Mouse (Mus musculus) intestine, postnatal 0 days (tissue): ENCODE data around the gene Cdc20b. TPM values are rescaled to one million over a fixed set of nuclear protein-coding genes. Genes with fewer than 3 reads are reported as not detected.
A peak's percentile ranks its signal among the peaks of the same experiment; 100 is the strongest.

ENCODE experiments used
- ATAC-seq: fragments of 200-750 bp; cut with Nextera tagmentation; 2 replicates; pipeline ENCODE4 v1.8.0; 2017; ENCODE audit warnings: mild to moderate bottlenecking, moderate TSS enrichment, moderate library complexity
- H3K27ac ChIP-seq: fragments of 300-500 bp; sonication (generic); 2 replicates; pipeline ENCODE4 v1.5.1; 2014; ENCODE audit warnings: mild to moderate bottlenecking, low read depth, low read length, moderate library complexity
- H3K27me3 ChIP-seq: fragments of 300-500 bp; sonication (generic); replicated peaks from 2 replicates; pipeline ENCODE4 v1.6.1; 2014; ENCODE audit warnings: low read length, mixed read lengths; ENCODE audit not compliant: control insufficient read depth, insufficient read depth
- H3K36me3 ChIP-seq: fragments of 300-500 bp; sonication (generic); 2 replicates; pipeline ENCODE4 v1.6.1; 2014; ENCODE audit warnings: mild to moderate bottlenecking, moderate library complexity; ENCODE audit not compliant: control insufficient read depth, insufficient read depth
- H3K4me1 ChIP-seq: fragments of 300-500 bp; sonication (generic); replicated peaks from 2 replicates; pipeline ENCODE4 v1.6.1; 2014; ENCODE audit warnings: antibody characterized with exemption, low read length, mixed read lengths; ENCODE audit not compliant: control insufficient read depth, insufficient read depth
- H3K4me2 ChIP-seq: fragments of 300-500 bp; sonication (generic); replicated peaks from 2 replicates; pipeline ENCODE4 v1.6.1; 2014; ENCODE audit warnings: low read depth, mild to moderate bottlenecking, moderate library complexity
- H3K4me3 ChIP-seq: fragments of 300-500 bp; sonication (generic); 2 replicates; pipeline ENCODE4 v1.5.1; 2014; ENCODE audit warnings: low read depth, low read length
- H3K9ac ChIP-seq: fragments of 300-500 bp; sonication (generic); 2 replicates; pipeline ENCODE4 v1.6.1; 2014; ENCODE audit warnings: mild to moderate bottlenecking, low read depth, low read length
- H3K9me3 ChIP-seq: fragments of 300-500 bp; sonication (generic); 2 replicates; pipeline ENCODE4 v1.6.1; 2016; ENCODE audit warnings: mixed run types; ENCODE audit not compliant: control insufficient read depth
- CTCF ChIP-seq: sonication (generic); IDR thresholded peaks from 2 replicates; pipeline ENCODE4 v1.5.1; 2016; ENCODE audit warnings: low read depth, mild to moderate bottlenecking, control low read depth, antibody characterized with exemption, moderate library complexity
- WGBS: fragments of 180-500 bp; shearing (Covaris S2); extraction: QIAGEN DNeasy Blood & Tissue Kit; methylation state at CpG from one replicate; pipeline ENCODE4 v1.1.7; 2014; 5-methylcytosine and 5-hydroxymethylcytosine counted together
- polyA plus RNA-seq: library from polyadenylated mRNA; unstranded; fragments of >200 nt; fragmentation: Nextera tagmentation; extraction: Ambion mirVana; gene quantifications from 2 replicates; pipeline ENCODE4 v1.2.1, GENCODE M21; 2015

Gene Cdc20b
- polyA plus RNA-seq, 1 experiment from 2014 or later = not detected

- 69% methylated on average over 8 of the region's 8 CpGs for WGBS
- no peak for ATAC-seq
Observed at GRCm38 (mm10) chr13:113022467-113022866, 12.4 kb upstream of the Cdc20b start.

GRCm38 (mm10) chr13:113023274-113024143 lies 11.4 kb upstream of the Cdc20b start:
- H3K4me2 ChIP-seq = no peak overlapping the region
- H3K4me1 ChIP-seq = 0 out of 2 replicates have a peak, but pooled peaks cover 2% of the 10 kb centered on the region
- no peak overlapping the region for H3K27ac ChIP-seq
- no peaks in the 10 kb centered on the region for H3K36me3 ChIP-seq
- H3K9ac ChIP-seq = no peak overlapping the region
- no peak for ATAC-seq
- no peaks in the 10 kb centered on the region for H3K9me3 ChIP-seq
- H3K4me3 ChIP-seq = no peak overlapping the region
- no peaks in the 10 kb centered on the region for H3K27me3 ChIP-seq
- no peak for TF ChIP-seq CTCF
- 69% methylated on average over 17 of the region's 17 CpGs for WGBS

More at GRCm38 (mm10) chr13:113022467-113022866, 12.4 kb upstream of the Cdc20b start:
- Histone ChIP-seq H3K9me3 (no peaks in the 10 kb centered on the region), H3K27ac (no peak overlapping the region), H3K4me1 (0 out of 2 replicates have a peak, but pooled peaks cover 2% of the 10 kb centered on the region), H3K4me3 (no peak overlapping the region), H3K27me3 (no peaks in the 10 kb centered on the region), H3K4me2 (no peak overlapping the region), H3K36me3 (no peaks in the 10 kb centered on the region), H3K9ac (no peak overlapping the region)
- no peak for TF ChIP-seq CTCF

GRCm38 (mm10) chr13:113031351-113031750 lies 3.6 kb upstream of the Cdc20b start:
- Histone ChIP-seq H3K4me2 (peak overlapping the region; percentile 88), H3K27ac (no peak overlapping the region), H3K4me1 (0 out of 2 replicates have a peak, but pooled peaks cover 5% of the 10 kb centered on the region), H3K4me3 (peak overlapping the region; percentile 46), H3K9ac (no peak overlapping the region), H3K27me3 (peaks cover 49% of the 10 kb centered on the region), H3K36me3 (no peaks in the 10 kb centered on the region), H3K9me3 (no peaks in the 10 kb centered on the region)
- no peak for ATAC-seq
- no peak for TF ChIP-seq CTCF
- WGBS = 2% methylated on average over 7 of the region's 7 CpGs

GRCm38 (mm10) chr13:113031792-113032571 lies 2.9 kb upstream of the Cdc20b start:
- ATAC-seq = no peak
- Histone ChIP-seq H3K9me3 (no peaks in the 10 kb centered on the region), H3K4me3 (peak overlapping the region; percentile 46), H3K9ac (no peak overlapping the region), H3K4me1 (0 out of 2 replicates have a peak, but pooled peaks cover 5% of the 10 kb centered on the region), H3K27me3 (peaks cover 49% of the 10 kb centered on the region), H3K4me2 (peak overlapping the region; percentile 88), H3K27ac (no peak overlapping the region), H3K36me3 (no peaks in the 10 kb centered on the region)
- TF ChIP-seq CTCF = no peak
- 1% methylated on average over 40 of the region's 40 CpGs for WGBS

GRCm38 (mm10) chr13:113032831-113033230 lies 2.1 kb upstream of the Cdc20b start:
- Histone ChIP-seq H3K9me3 (no peaks in the 10 kb centered on the region), H3K4me2 (no peak overlapping the region)

More at GRCm38 (mm10) chr13:113032831-113033230, 2.1 kb upstream of the Cdc20b start:
- 0 out of 2 replicates have a peak, but pooled peaks cover 5% of the 10 kb centered on the region for H3K4me1 ChIP-seq
- H3K4me3 ChIP-seq = no peak overlapping the region
- no peak for TF ChIP-seq CTCF
- H3K27me3 ChIP-seq = peaks cover 53% of the 10 kb centered on the region
- no peak overlapping the region for H3K27ac ChIP-seq
- ATAC-seq = no peak
- H3K36me3 ChIP-seq = no peaks in the 10 kb centered on the region
- H3K9ac ChIP-seq = no peak overlapping the region
